Mouse (Mus musculus) E14TG2a.4 (cell line): ENCODE results near the gene Shb.
A peak's percentile ranks its signal among the peaks of the same experiment; 100 is the strongest.

Source experiments
- H3K27me3 ChIP-seq: 2 replicates; pipeline ENCODE4 v1.6.1; 2014; ENCODE audit warnings: low read length, control low read depth; ENCODE audit not compliant: insufficient read depth
- H3K36me3 ChIP-seq: 2 replicates; pipeline ENCODE4 v1.6.1; 2014; ENCODE audit warnings: low read length, control low read depth; ENCODE audit not compliant: insufficient read depth
- H3K4me1 ChIP-seq: replicated peaks from 2 replicates; pipeline ENCODE4 v1.6.1; 2014; ENCODE audit warnings: low read depth, low read length, control low read depth
- H3K4me3 ChIP-seq: replicated peaks from 2 replicates; pipeline ENCODE4 v1.5.1; 2014; ENCODE audit warnings: mild to moderate bottlenecking, low read length
- H3K9me3 ChIP-seq: 2 replicates; pipeline ENCODE4 v1.6.1; 2014; ENCODE audit warnings: low read length, control low read depth
- CTCF ChIP-seq: conservative IDR thresholded peaks from 2 replicates; pipeline ENCODE4 v1.5.1; 2014; ENCODE audit warnings: low read length
- NANOG ChIP-seq: IDR thresholded peaks from 2 replicates; pipeline ENCODE4 v1.6.1; 2014; ENCODE audit warnings: borderline replicate concordance, low read length, mixed read lengths
- POU5F1 ChIP-seq: IDR thresholded peaks from 2 replicates; pipeline ENCODE4 v1.6.1; 2014; ENCODE audit warnings: low read length, borderline replicate concordance

The Shb gene

GRCm38 (mm10) chr4:45413674-45414338 is 118.5 kb downstream of the Shb start:
- Histone ChIP-seq H3K4me1 (peaks cover 54% of the 10 kb centered on the region), H3K36me3 (no peaks in the 10 kb centered on the region), H3K9me3 (no peaks in the 10 kb centered on the region), H3K27me3 (0 out of 2 replicates have a peak, but pooled peaks cover 12% of the 10 kb centered on the region), H3K4me3 (no peak overlapping the region)
- TF ChIP-seq NANOG (no peak), POU5F1 (no peak), CTCF (no peak)

- Histone ChIP-seq H3K27me3 (0 out of 2 replicates have a peak, but pooled peaks cover 12% of the 10 kb centered on the region), H3K4me1 (peaks cover 46% of the 10 kb centered on the region), H3K9me3 (no peaks in the 10 kb centered on the region), H3K36me3 (no peaks in the 10 kb centered on the region), H3K4me3 (no peak overlapping the region)
- TF ChIP-seq NANOG, result no peak
- TF ChIP-seq CTCF, result no peak
- TF ChIP-seq POU5F1, result no peak
Observed at GRCm38 (mm10) chr4:45412433-45413192, 119.7 kb downstream of the Shb start.

DNA sequence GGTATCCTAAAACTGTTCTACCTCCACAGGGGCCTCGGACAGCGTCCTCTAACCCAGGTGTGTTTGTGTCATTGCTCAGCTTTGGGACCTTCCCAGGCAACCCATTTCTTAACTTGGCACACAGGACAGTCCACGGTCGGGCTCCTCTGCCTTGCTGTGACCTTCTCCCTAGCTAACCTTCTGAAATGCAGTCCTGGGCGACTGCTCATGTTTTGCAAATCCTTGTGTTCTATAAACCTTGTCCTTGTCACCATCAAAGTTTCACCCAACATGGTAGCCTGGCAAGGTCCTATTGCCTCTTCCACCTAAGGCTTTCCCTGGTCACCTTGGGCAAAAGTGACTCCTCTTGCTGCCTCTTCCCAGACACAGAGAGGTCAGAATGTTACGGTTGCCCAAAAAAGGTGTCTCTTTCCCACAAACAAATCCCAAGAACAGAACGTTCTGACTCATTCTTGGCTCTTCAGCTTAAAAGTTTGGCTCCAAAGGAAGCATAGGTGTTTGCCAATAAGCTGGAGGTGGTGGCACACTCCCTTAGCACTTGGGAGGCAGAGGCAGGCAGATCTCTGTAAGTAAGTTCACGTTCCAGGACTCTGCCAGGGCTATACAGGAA is 121.0 kb downstream of the Shb start:
- 0 out of 2 replicates have a peak, but pooled peaks cover 12% of the 10 kb centered on the region for H3K27me3 ChIP-seq
- H3K4me3 ChIP-seq, result no peak overlapping the region
- peaks cover 55% of the 10 kb centered on the region for H3K4me1 ChIP-seq
- no peaks in the 10 kb centered on the region for H3K36me3 ChIP-seq
- TF ChIP-seq POU5F1, result no peak
- no peak for TF ChIP-seq NANOG
- no peak for TF ChIP-seq CTCF
- no peaks in the 10 kb centered on the region for H3K9me3 ChIP-seq

DNA sequence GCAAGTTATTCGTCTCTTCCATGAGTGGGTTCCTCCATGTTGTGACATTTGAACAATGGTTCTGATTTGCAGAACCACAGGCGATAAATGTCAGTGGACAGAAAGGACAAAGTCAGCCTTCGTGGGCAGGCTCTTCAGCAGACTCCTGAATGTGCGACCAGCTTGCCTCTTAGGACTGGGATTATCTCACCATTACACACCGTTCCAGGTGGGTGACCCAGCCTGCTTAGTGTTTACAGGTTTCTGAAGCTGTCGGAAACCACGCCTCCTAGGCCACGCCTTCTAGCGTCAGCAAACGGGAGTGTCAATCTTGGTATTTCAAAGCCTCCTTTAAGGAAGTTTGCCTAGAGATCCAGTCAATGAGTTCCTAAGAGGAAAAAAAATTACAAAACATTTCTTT is 123.0 kb downstream of the Shb start:
- TF ChIP-seq NANOG, result no peak
- no peak for TF ChIP-seq CTCF
- TF ChIP-seq POU5F1, result no peak
- H3K36me3 ChIP-seq, result peaks cover 10% of the 10 kb centered on the region
- H3K4me3 ChIP-seq, result peak overlapping the region; percentile 97
- peaks cover 52% of the 10 kb centered on the region for H3K4me1 ChIP-seq
- no peaks in the 10 kb centered on the region for H3K9me3 ChIP-seq
- 0 out of 2 replicates have a peak, but pooled peaks cover 12% of the 10 kb centered on the region for H3K27me3 ChIP-seq

DNA sequence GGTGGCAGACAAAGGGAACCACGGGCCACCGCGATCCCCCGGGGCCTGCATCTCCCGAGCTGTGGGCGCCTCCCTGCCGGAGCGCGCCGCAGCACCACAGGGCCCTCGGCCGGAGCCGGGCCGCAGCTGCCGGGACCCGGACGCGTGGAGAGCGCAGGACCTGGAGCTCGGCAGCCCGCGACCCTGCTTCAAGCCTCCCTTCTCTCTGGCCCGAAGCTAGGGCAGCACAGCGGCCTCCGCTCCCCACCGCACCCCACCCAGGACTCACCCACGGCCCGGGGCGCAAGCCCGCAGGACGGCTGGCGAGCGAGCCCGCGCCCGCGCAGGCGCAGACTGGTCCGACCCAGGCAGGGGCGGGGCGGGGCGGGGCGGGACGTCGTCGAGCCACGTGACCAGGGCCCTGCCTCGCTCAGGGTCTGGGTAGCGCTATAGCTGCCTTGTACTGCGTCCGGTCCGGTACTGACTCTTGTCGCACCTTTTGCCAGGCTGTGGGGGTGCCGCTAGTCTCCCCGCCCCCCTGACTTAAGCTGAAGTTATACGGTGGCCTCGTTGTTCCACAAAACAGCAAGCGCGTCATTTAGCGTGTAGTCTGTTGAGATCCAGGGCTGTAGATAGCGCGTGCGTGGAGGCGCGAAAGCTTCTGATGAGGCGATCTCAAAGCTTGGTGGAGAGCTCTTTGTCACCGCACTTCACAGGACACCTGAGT is 123.7 kb downstream of the Shb start, which contains the start of gene Slc25a51:
Gene Slc25a51 (minus strand): TSS at position 340 of the 706 bp plus-strand sequence.
- Histone ChIP-seq H3K9me3 (no peaks in the 10 kb centered on the region), H3K4me1 (peaks cover 52% of the 10 kb centered on the region), H3K36me3 (peaks cover 16% of the 10 kb centered on the region), H3K27me3 (0 out of 2 replicates have a peak, but pooled peaks cover 8% of the 10 kb centered on the region), H3K4me3 (peak within 1 kb of the TSS; percentile 97)
- TF ChIP-seq POU5F1, result no peak
- TF ChIP-seq NANOG, result no peak
- no peak for TF ChIP-seq CTCF

DNA sequence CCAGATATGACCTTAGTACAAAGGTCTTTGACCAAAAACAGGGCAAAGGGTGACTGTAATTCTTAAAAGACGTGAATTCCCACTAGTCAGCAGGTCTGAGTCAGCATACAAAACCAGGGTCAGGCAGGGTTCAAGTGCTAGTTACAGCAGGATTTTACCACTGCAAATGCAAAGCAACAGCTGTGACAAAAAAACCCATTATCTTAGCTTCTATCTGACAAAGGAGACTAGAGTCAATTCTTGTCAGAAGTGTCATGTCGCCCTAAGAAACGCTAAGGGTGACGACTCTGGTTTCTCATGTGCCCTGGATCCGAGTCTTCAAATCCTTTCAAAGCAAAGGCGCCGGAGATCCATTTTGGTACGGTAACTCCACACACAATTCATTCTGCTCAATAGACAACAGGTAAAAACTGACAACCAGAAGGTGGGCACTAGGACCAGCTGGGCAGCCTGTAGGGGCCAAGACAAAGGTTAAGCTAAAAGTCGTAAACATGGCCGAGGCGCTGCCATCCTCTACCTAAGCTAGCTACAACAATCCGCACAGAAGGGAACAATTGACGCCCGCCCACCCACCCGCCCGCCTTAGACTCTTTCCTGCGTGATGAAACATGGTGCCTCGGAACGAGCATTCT is 124.5 kb downstream of the Shb start:
- H3K4me1 ChIP-seq, result peaks cover 51% of the 10 kb centered on the region
- TF ChIP-seq NANOG (no peak), POU5F1 (no peak), CTCF (no peak)
- H3K9me3 ChIP-seq, result no peaks in the 10 kb centered on the region

DNA sequence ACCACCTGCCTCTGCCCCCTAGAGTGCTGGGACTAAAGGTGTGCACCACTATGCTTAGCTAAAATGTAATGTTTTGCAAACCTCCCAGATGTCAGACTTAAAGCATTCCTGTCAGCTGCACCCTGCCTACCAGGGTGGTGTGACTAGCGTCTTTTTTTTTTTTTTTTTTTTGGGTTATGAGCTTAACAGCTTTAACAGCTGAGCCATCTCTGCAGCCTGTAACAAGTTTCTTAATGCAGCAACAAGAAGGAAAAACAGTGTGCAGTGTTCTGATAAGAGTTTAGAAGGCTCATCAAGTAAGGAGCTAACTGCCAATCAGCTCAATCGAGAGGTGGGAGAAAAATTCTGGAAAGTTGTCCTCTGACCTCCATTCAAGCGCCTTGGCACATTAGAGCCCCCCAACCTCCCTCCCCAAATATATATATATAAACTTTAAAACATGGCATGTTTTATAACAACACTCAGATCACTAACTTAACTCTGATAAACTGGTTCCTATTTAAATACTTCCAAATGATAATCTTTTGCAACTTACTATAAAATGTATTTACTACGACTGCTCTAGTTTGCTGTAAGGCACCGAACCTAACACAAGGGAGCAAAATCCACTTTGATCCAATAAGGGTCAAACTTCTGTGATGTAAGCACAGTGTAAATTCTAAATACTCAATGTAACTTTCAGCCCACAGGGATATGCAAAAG is 125.1 kb downstream of the Shb start:
- TF ChIP-seq NANOG (no peak), POU5F1 (no peak), CTCF (no peak)
- Histone ChIP-seq H3K4me3 (peak overlapping the region; percentile 97), H3K27me3 (0 out of 2 replicates have a peak, but pooled peaks cover 8% of the 10 kb centered on the region), H3K36me3 (peaks cover 30% of the 10 kb centered on the region), H3K9me3 (no peaks in the 10 kb centered on the region), H3K4me1 (peaks cover 45% of the 10 kb centered on the region)

More for the DNA sequence above, 124.5 kb downstream of the Shb start:
- H3K4me3 ChIP-seq, result peak overlapping the region; percentile 97
- peaks cover 24% of the 10 kb centered on the region for H3K36me3 ChIP-seq
- H3K27me3 ChIP-seq, result 0 out of 2 replicates have a peak, but pooled peaks cover 8% of the 10 kb centered on the region
